Mouse (Mus musculus): ENCODE measurements at regions not wholly inside any gene's neighbourhood (a gene's known extent, or its start where the extent isn't known, plus 50 kb on each side); places are given as distances from the start of the nearest gene placed in this dataset.
A peak's percentile ranks its signal among the peaks of the same experiment; 100 is the strongest.

DNA sequence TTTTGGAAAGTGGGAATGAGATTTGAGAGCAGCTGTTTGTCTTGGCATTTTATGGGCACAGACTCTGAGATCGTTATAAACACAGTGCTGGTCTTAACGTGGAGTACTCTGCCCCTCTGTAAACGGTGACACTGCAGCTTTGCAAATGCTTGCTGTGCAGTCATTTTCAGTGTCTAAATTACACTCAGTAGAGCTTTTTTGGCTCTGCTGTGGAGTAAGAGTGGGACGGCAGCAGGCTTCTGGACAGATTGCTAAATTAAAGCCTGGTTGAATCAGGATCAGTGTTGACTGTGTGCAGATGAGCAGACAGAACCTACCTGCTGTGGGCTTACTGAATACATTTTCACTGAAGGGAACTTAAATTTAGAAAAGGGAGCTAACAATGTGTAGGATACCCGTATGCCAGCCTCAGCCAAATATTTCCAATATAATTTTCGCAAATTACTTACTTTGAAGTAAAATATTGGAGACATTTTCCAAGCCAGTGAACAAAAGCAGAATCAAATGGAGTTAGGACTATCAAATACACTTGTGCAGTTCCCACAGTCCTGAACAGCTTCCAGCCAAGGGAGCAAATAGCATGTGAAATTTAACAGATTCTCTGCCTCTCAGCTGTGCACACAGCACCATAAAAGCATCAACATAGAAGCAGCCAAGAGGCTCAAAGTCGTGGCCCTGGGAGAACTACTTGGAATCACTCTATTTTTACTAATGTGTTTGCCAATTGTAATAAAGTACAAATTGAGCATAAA is 148.1 kb upstream of the Stac start:
- DNase-seq (ENCODE audit: low spot score in 2 of 2): no peak

- DNase-seq (ENCODE audit: low spot score in 2 of 2): no peak
Observed at GRCm38 (mm10) chr9:111822094-111822493, 131.9 kb upstream of the Stac start.

- no peak for DNase-seq (ENCODE audit: low spot score in 2 of 2)
Observed at GRCm38 (mm10) chr9:111817461-111817860, 127.3 kb upstream of the Stac start.

- DNase-seq (ENCODE audit: low spot score in 2 of 2): no peak
Observed at GRCm38 (mm10) chr9:111804931-111805330, 114.8 kb upstream of the Stac start.

DNA sequence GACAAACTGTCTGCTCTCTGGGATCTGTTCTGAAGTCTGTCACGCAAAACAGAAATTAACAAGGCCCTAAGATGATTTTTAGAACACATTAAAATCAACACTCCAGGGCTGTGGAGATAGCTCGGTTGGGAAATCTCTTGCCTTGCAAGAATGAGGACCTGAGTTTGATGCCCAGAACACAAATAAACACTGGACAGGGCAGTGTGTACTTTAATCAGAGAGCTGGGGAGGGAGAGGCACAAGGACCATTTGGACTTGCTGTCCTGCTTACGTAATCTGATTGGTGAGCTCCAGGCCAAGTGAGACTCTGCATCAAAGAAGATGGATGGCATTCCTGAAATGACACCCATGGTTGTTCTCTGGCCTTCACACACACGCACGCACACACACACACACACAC is 111.2 kb upstream of the Stac start:
- no peak for DNase-seq (ENCODE audit: low spot score in 2 of 2)

- DNase-seq (ENCODE audit: low spot score in 2 of 2): no peak
Observed at GRCm38 (mm10) chr9:111800869-111801268, 110.7 kb upstream of the Stac start.

GRCm38 (mm10) chr9:111778981-111779380 is 88.8 kb upstream of the Stac start:
- DNase-seq (ENCODE audit: low spot score in 2 of 2): no peak

GRCm38 (mm10) chr9:111777433-111778135 is 87.4 kb upstream of the Stac start:
- no peak for DNase-seq (ENCODE audit: low spot score in 2 of 2)

GRCm38 (mm10) chr9:111774229-111774628 is 84.1 kb upstream of the Stac start:
- no peak for DNase-seq (ENCODE audit: low spot score in 2 of 2)

GRCm38 (mm10) chr9:111762653-111763468 is 72.7 kb upstream of the Stac start:
- no peak for DNase-seq (ENCODE audit: low spot score in 2 of 2)

- DNase-seq (ENCODE audit: low spot score in 2 of 2): peak; percentile 16 to 26
Observed at GRCm38 (mm10) chr9:111755235-111755634, 65.1 kb upstream of the Stac start.

DNA sequence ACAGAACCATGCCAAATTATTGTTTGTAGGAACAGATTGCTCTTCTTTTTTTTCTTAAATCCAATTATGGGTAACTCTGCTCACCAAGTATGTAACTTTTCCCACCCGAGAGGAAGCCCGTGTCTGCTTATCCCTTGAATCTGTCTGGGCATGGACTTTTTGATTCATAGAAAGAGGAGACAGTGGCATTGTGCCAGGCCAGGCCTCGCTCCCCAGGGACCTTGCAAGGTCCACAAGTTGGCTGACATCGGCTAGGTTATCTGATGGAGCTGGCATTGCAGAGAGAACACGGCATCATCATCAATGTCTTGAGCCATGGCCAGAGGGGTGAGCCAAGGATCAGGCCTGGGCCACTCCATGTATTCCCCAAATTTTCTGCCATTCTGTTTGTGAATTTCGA is 56.0 kb upstream of the Stac start:
- no peak for DNase-seq (ENCODE audit: low spot score in 2 of 2)

- DNase-seq (ENCODE audit: low spot score in 2 of 2): no peak
Observed at GRCm38 (mm10) chr9:111745206-111745605, 55.1 kb upstream of the Stac start.
